Mouse (Mus musculus): ENCODE results near the gene Gpsm1.

The Gpsm1 gene

GRCm38 (mm10) chr2:26341510-26341981 is 26.2 kb downstream of the Gpsm1 start:
- no peak for DNase-seq (ENCODE audit: low read depth, low spot score)

- DNase-seq (ENCODE audit: low read depth, low spot score): no peak
Measured at GRCm38 (mm10) chr2:26342044-26342443, 26.7 kb downstream of the Gpsm1 start.

GRCm38 (mm10) chr2:26342609-26343490 is 27.5 kb downstream of the Gpsm1 start:
- DNase-seq (ENCODE audit: low read depth, low spot score): no peak

GRCm38 (mm10) chr2:26348241-26348640 is 32.9 kb downstream of the Gpsm1 start:
- DNase-seq (ENCODE audit: low read depth, low spot score): no peak

GRCm38 (mm10) chr2:26351358-26352290 is 36.3 kb downstream of the Gpsm1 start, which contains the start of gene Dnlz:
TSS of gene Dnlz (minus strand) at chr2:26352110.
- peak; percentile 85 for DNase-seq (ENCODE audit: low read depth, low spot score)

GRCm38 (mm10) chr2:26352291-26352910 is 37.1 kb downstream of the Gpsm1 start:
- DNase-seq (ENCODE audit: low read depth, low spot score): no peak

- no peak for DNase-seq (ENCODE audit: low read depth, low spot score)
Measured at GRCm38 (mm10) chr2:26353066-26353980, 38.0 kb downstream of the Gpsm1 start.

GRCm38 (mm10) chr2:26354401-26354800 is 39.1 kb downstream of the Gpsm1 start:
- DNase-seq (ENCODE audit: low read depth, low spot score): no peak

- DNase-seq (ENCODE audit: low read depth, low spot score): no peak
Measured at GRCm38 (mm10) chr2:26356231-26356630, 40.9 kb downstream of the Gpsm1 start.

- no peak for DNase-seq (ENCODE audit: low read depth, low spot score)
Measured at GRCm38 (mm10) chr2:26356678-26357077, 41.4 kb downstream of the Gpsm1 start.

- no peak for DNase-seq (ENCODE audit: low read depth, low spot score)
Measured at GRCm38 (mm10) chr2:26357484-26357883, 42.2 kb downstream of the Gpsm1 start.

- no peak for DNase-seq (ENCODE audit: low read depth, low spot score)
Measured at GRCm38 (mm10) chr2:26358667-26359320, 43.5 kb downstream of the Gpsm1 start.

- no peak for DNase-seq (ENCODE audit: low read depth, low spot score)
Measured at GRCm38 (mm10) chr2:26359983-26360382, 44.7 kb downstream of the Gpsm1 start.

- no peak for DNase-seq (ENCODE audit: low read depth, low spot score)
Measured at GRCm38 (mm10) chr2:26360772-26361171, 45.5 kb downstream of the Gpsm1 start, which contains the start of gene Card9. TSS of gene Card9 (minus strand) at chr2:26360918.

GRCm38 (mm10) chr2:26362991-26363390 is 47.7 kb downstream of the Gpsm1 start:
- DNase-seq (ENCODE audit: low read depth, low spot score): no peak

GRCm38 (mm10) chr2:26363481-26363880 is 48.2 kb downstream of the Gpsm1 start:
- no peak for DNase-seq (ENCODE audit: low read depth, low spot score)

- no peak for DNase-seq (ENCODE audit: low read depth, low spot score)
Measured at GRCm38 (mm10) chr2:26364738-26365465, 49.6 kb downstream of the Gpsm1 start.

- no peak for DNase-seq (ENCODE audit: low read depth, low spot score)
Measured at GRCm38 (mm10) chr2:26367911-26368310, 52.6 kb downstream of the Gpsm1 start.

- no peak for DNase-seq (ENCODE audit: low read depth, low spot score)
Measured at GRCm38 (mm10) chr2:26368572-26368971, 53.3 kb downstream of the Gpsm1 start.
